Mouse (Mus musculus): ENCODE measurements at regions not wholly inside any gene's neighbourhood (a gene's known extent, or its start where the extent isn't known, plus 50 kb on each side); places are given as distances from the start of the nearest gene placed in this dataset.
A peak's percentile ranks its signal among the peaks of the same experiment; 100 is the strongest.
"Not testable (repeated sequence)": the region's sequence is repeated elsewhere in the genome, so short reads cannot be mapped to it uniquely, and the experiment has no call there.

- no peak for DNase-seq (ENCODE audit: low read depth, low spot score)
Measured at GRCm38 (mm10) chr1:8097046-8097445, 3289.4 kb downstream of the Gm37988 start.

- peak; percentile 52 for DNase-seq (ENCODE audit: low read depth, low spot score)
Measured at GRCm38 (mm10) chr1:8123021-8123420, 3290.9 kb upstream of the A830018L16Rik start.

- DNase-seq (ENCODE audit: low read depth, low spot score), result not testable (repeated sequence)
Measured at GRCm38 (mm10) chr1:8134434-8135433, 3279.2 kb upstream of the A830018L16Rik start.

- no peak for DNase-seq (ENCODE audit: low read depth, low spot score)
Measured at GRCm38 (mm10) chr1:8142583-8142982, 3271.3 kb upstream of the A830018L16Rik start.

- no peak for DNase-seq (ENCODE audit: low read depth, low spot score)
Measured at GRCm38 (mm10) chr1:8173196-8173595, 3240.7 kb upstream of the A830018L16Rik start.
